Mouse (Mus musculus): ENCODE data around the gene Arid3a.

GRCm38 (mm10) chr10:79883297-79884084 is 43.4 kb upstream of the Arid3a start:
- TF ChIP-seq EP300 (IDR thresholded peaks at IDR 0.05; ENCODE audit: insufficient read depth, low read depth, low read length) (no peak), CTCF (IDR thresholded peaks at IDR 0.05; ENCODE audit: low read depth, low read length) (peak; percentile 88), POLR2A (IDR thresholded peaks at IDR 0.05; ENCODE audit: insufficient read depth, low read length) (no peak)
